Mouse (Mus musculus): Measurements from ENCODE around the gene Brd3.

The Brd3 gene

DNA sequence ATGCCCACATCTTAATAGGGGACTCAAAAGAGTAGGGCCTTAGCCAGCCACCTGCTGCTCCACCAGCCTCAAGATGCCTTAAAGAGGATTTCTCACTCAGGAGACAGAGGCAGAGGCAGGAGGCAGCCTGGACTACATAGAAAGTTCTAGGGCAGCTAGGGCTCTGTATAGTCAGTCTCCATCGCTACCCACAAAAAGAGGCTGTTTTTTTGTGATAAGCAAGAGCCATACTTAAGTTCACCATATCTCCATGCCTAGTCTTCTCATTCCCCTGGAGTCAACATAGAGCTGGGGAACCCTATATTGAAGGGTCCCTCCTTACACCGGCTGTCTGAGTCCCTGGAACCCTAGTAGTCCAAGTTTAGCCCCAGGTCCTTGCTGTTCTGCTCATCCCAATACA lies 36.9 kb downstream of the Brd3 start:
- DNase-seq (ENCODE audit: low spot score): no peak

DNA sequence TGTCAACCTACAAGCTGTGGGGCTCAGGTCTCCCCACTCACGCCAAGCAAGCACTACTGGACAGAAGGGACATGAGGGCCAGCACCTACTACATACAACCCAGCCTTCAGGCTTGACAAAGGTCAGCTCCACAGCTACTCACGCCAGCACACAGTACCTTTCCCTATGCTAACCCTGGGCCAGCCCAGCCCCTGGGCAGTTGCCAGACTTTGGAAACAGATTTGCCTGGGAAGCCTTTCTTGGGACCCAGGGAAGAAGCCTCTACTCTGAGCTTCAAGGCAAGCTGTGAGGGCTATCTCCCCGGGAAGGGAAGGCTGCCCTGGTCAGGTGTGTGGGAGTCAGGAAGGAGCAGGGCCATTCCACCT lies 37.5 kb downstream of the Brd3 start:
- no peak for DNase-seq (ENCODE audit: low spot score)

DNA sequence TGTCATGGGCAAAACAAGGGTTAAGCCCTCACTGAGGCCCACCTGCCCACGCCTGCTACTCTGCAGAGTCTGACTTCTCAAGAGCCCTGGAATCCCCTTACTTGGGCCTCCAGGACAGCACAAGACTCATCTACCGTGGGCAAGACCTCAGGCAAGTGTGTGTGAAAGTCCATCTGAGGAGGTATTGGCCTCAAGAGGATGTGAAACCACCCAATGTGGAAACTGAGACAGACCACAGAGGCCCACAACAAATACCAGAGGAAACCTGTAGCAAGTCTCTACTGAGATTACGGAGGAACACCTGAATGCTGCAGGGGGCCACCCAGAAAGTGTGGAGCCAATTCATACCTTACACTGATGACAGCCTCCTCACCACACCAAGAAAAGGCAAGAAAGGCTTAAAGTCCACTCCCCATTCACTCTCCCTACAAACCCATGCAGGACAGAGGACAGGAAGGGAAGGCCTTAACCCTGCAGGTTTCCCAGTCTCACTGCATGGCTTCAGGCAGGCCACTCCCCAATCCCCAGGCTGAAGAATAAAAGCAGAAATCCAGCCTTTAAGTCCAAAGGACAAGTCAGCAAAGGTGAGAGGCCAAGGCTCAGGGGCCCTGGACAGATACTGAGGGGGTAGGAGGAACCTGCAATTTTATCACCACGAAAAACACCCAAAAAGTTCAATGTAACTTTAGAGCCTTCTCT lies 38.0 kb downstream of the Brd3 start:
- no peak for DNase-seq (ENCODE audit: low spot score)

DNA sequence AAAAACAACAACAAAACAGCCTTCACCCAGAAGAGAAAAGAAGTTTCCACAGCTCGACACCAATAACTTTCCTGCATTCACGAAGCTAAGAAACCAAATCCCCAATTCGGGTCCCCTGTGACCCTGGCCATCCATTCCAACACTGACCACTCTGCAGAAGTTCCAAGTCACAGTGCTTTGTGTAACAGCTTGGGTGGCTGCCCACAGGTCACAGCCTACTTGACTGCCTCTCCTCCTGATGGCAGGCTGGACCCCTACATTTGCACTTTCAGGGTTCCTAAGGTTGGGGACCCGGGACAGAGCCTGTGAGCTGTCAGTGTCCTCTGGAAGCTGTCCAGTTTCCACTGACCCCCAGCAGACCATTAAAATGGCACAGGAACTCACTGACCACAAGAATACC lies 44.6 kb downstream of the Brd3 start:
- no peak for DNase-seq (ENCODE audit: low spot score)

DNA sequence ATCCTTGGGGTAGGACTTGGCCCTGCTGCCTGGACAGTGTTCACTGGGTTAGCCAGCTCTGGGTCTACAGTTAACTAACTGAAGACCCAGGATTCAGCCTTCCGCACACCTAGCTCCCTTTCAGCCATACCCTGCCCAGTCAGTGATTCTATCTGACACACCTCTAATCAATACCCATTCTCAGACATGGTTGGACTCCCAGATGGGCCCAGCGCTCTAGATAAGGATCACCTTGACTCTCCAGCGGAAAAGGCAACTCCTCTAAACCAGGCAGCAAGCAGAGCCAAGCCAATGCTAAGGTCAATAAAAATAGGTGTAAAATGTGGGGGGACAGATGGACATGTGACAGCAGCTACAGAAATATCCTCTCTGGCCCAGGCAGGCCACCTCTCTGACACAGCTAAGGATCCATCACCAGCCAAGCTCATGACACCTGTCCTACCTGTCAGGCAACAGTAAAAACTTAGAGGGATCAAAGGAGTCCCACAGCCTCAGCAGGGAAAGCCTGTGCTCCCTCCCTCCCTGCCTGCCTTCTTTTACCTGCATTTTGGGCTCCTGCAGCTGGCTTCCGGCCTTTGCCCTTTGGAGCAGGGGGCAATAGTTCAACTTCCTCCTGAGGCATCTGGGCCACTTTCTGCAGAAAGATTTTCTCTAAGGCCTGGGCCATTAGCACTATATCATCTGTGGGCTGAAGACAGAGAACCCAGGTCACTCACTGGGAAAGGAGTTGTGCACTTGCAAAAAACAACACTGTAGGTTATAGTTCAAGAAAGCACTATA lies 45.4 kb downstream of the Brd3 start:
- no peak for DNase-seq (ENCODE audit: low spot score)

DNA sequence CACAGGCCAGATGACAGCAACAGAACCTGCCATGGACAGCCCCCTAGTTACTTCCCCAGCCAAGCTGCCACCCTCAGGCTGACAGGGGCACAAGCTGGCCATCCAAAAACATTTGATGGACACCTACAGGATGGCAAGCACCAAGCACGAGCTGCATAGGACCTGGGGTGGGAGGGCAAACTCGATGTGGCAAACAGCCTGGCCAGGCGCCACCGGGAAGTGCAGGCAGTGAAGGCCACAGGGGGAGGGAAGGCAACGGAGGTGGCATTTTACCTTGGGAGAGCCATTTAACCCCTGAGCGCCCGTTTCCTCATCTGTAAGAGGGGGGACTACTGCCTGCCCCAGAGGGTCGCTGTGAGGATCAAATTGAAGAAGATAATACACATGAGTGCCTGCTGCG lies 46.8 kb downstream of the Brd3 start:
- no peak for DNase-seq (ENCODE audit: low spot score)

DNA sequence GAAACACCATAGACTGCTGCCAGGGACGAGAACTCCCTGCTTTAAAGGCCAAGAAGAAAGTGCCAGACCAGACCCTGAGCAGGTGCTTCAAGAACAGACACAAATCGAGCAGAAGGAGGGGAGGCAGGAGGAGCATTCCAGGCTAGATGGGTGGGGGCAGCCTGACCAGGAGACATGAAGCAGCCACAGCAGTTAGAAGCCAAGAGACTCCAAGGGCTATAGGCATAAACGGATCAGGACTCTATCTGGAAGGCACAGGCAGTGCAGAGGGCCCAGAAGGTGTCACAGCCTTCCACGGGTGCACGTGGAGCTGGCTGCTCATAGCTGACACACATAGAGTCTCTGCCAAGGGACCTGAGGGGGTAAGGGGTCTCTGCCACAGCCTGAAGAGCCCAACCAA lies 47.3 kb downstream of the Brd3 start:
- no peak for DNase-seq (ENCODE audit: low spot score)

DNA sequence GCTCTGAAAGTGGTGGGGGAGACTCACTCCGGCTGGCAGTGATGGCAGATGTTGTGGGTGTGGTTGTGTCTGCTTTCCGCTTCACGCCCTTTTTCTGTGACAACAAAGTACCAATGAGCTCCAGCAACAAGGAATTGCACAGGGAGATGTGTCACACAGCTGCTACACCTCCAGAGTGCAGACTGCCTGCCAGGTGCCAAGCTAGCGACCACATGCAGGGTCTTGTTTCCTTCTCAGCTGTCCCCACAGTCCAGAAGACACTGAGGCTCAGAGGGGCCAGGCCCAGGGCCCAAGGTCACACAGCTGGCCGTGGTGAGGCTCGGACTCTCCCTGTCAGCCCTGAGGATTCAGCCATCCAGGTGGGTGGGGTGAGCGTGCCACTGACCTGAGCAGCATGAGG lies 47.7 kb downstream of the Brd3 start:
- DNase-seq (ENCODE audit: low spot score): no peak

DNA sequence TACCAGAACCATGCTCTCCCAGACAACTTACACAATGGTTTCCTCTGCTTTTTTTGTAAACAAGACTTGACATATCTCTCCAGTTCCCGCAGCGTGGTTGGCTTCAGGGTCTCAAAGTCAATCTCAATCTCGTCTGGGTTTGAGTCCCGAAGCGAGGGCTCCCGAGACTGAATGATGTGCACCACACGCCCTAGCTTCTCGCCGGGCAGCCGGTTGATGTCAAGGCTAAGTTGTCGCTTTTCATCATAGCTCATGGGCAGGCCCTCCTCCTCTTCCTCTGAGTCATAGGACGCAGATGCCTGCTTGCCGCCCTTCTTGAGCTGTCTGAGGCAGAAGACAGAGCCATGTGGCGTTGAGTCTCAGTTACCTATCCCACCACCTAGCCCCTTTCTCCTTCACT lies 57.2 kb downstream of the Brd3 start:
- no peak for DNase-seq (ENCODE audit: low spot score)

DNA sequence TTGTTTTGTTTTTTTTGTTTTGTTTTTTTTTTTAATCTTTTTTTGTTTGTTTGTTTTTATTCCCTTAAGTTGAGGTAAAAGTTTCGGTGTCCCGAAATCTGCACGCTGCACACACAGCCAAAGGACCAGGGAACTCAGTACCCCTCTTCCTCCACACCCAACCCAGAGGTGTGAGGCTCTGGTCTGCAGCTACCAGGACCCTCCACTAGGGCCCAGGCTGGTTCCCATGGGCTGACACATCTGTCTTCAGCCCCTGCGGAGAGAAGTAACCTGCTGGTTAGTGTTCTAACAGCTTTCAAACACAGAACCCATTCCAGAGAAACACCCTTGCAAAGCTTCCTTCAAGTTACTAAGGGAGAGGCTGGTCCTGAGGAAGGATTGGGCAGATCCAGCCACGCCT lies 59.7 kb downstream of the Brd3 start:
- DNase-seq (ENCODE audit: low spot score): no peak

DNA sequence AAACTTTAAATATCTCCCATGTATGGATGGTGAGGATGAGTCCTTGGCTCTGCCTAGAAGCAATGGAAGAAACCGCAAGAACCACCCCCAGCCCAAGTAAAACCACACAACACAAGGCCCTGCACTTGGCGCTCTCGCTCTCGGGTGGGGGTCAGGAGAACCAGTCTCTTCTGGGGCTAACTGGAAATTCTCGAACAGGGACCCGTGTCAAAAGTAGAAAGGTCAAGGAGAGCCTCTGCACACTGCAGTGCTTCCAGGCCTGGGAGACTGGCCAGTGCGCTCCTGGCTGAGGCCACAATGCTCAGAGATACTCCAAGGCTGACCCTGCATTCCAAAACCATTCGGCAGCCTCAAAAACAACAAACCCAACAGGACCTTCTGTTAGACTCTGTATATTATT lies 60.6 kb downstream of the Brd3 start:
- DNase-seq (ENCODE audit: low spot score): no peak

DNA sequence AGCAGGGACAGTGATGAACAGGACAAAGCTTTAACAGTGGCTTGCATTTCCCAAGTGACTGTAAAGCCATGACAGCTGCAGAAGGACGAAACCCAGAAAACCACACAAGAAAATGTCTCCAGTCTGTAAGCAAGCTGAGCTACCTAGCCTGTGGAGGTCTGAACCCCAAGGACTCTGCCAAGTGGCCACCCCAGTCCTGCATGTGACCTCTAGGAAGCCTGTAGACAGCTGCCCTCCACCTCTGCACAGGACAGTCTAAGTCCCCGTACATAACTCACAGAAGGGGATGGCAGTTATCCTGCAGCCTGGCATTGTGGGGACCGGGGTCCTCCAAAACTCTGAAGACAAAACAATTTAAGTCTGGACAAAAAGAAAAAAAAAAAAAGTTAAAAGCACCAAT lies 61.6 kb downstream of the Brd3 start:
- no peak for DNase-seq (ENCODE audit: low spot score)

DNA sequence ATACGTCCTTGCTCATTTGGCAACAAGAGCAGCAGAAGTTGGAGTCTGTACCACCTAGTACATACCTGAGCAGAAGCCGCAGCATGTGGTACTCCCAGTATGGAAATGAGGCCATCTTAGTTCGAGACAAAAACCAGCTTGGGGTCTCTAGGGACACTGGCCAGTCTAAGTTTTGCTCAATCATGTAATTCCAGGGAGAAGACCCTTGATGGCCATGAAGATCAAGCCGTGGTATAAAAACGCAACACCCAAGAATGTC lies 64.1 kb downstream of the Brd3 start:
- DNase-seq (ENCODE audit: low spot score): no peak

DNA sequence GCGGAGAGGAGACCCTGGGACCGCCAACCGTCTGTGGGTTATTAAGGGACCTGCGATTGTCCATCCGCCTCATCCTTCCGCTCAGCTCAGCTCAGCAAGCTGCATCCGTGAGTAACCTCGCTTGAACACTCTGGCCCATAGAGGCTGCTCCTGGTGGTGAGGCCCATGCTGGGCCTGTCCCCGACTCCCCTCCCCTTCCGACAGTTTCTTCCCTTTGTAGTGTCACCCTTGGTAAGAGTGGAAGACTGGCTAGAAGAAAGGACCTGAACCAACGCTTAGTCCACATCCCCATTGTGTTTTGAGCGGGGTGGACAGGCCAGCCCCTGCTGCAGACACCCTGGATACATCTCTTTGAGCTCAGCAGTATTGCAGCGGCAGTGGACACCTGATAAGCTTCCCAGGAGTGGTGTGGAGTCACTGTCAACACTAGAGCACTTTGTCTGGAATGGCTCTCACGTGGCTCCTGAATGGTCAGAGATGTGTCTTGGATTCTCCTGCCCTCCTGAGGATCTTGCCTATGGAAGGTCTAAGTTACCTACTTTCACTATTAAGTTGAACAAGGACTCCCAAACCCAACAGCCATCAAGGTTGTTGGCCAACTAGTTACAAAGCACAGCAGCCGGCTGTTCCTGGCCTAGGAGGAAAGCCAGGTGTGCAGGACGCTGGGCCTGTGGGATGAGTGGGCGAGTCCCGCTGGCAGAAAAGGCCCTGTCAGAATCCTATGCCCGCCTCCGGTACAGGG lies 64.6 kb downstream of the Brd3 start:
- no peak for DNase-seq (ENCODE audit: low spot score)

DNA sequence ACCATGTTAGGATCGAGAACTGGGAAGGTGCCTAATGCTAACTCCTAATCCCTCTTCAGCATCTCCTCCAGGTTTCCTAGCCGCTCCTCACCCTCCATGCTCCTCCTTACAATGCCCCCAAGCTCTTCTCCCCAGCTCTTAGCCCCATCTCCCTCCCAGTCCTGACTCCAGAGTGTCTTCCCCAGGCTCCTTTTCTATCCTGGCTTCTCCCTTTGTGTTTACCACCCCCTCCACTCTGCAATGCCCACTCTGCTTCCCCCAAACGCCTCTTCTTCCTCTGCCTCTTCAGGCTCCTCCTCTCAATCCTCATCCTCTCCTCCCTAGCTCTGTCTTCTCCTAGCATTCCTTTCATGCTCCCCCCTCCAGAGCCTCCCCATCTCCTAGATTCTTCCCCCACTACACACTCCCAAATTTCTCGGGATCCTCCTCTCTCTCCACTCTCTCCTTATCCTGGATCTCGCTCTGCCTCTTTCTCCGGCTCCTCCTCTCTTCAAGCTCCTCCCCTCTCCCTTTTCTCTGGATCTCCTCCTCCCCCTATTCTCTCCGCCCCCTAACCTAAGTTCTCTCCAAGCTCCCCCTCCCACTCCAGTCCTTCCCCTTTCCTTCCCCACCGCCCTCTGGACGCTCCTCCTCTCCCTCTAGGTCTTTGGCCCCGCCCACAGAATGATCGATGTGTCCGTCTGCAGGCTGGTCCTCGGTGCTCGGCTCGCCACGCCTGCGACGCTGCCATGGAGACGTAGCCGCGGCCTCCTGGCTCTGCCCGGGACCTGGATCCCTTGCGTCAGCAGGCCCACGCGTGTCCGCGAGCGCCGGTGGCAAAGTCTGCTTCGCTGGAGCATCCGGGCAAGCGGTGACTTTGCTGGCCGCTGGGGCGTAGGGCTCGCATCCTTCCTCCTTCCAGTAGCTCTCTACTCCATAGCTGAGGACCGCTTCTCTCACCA lies 65.4 kb downstream of the Brd3 start, which contains the start of gene Brd3os:
TSS of gene Brd3os (plus strand) at position 558 of the 941 bp plus-strand sequence.
- peak; percentile 93 for DNase-seq (ENCODE audit: low spot score)

DNA sequence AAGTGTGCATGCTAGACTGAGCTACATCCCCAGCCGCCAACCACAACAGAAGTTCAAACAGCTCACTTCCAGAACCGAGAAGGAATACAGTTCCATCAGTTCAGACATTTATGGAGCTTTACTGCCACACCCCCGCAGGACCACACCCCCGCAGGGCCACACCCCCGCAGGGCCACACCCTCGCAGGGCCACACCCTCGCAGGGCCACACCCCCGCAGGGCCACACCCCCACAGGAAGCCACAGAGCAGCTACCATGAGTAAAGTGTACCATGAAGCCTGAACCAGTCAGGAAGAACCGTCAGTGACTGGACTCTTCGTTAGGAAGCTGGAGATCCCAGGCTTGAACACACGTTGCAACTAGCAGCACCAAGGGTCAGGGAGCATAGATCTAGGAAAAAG lies 69.2 kb downstream of the Brd3 start:
- no peak for DNase-seq (ENCODE audit: low spot score)

DNA sequence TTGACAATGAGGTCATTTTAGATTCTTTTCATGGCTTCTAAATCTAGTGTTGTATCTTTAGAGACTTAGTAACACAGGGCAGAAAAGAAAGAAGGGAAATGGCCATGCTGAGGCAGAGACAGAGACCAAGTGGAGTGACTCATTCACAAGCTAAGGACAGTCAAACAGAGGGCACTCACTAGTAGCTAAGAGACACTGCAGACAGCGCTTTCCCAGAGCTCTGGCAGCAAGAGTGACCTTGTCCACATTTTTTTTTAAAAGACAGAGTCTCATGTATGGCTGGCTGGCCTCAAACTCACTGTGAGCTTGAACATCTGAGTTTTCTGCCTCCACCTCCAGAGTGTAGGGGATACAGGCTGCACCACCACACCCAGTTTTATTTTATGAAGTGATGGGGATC lies 69.6 kb downstream of the Brd3 start:
- no peak for DNase-seq (ENCODE audit: low spot score)

DNA sequence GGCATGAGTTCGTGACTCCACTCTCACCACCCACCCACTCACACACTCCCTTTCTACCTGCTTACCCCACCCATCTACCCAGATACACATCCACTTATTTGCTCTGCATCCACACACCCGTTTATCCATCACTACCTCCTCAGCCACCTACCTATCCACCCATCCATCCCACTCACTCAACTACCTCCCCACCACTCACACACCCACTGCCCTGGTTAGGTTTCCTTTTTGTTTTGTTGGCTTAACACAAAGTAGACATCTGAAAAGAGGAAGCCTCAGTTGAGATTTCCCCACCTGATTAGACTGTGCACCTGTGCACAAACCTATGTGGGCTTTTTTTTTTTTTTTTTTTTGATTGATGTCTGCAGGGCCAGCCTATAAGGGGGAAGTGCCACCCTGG lies 74.9 kb downstream of the Brd3 start:
- DNase-seq (ENCODE audit: low spot score): no peak

DNA sequence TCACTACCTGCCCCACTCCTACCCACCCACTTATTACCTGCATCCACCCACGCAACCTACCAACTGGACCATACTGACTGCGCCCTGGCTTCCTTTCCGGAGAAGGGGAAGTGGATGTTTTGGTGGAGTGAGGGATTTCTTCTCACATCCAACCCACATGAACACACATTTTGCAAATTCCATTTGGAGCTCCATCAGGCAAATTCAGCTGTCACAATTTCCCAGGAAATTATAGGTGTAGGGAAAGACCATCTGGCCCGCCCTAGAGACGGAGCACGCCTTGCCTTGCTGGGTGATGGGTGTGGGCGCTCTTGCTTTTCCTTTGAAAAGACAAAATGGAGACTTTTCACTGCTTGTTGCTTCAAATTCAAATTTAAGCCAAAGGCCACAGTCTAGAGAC lies 76.8 kb downstream of the Brd3 start:
- peak; percentile 48 for DNase-seq (ENCODE audit: low spot score)

DNA sequence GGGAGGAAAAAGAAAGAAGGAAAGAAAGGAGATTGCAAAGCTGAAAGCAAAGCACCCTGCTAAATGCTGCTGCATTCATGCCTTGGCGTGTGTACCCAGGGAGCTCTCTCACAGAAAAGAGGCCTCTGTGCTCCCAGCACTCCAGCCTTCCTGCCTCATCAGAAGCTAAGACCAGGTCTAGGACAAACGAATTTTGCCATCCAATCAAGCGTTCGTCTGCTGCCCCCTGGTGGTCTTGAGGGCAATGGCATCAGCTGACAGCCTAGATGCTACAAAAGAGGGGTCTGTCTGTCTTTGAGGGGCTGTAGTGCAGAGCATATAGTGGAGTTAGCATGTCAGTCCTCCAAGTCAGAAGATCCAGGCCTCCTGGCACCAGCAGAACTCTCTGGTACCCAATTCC lies 79.4 kb downstream of the Brd3 start:
- peak; percentile 76 for DNase-seq (ENCODE audit: low spot score)

DNA sequence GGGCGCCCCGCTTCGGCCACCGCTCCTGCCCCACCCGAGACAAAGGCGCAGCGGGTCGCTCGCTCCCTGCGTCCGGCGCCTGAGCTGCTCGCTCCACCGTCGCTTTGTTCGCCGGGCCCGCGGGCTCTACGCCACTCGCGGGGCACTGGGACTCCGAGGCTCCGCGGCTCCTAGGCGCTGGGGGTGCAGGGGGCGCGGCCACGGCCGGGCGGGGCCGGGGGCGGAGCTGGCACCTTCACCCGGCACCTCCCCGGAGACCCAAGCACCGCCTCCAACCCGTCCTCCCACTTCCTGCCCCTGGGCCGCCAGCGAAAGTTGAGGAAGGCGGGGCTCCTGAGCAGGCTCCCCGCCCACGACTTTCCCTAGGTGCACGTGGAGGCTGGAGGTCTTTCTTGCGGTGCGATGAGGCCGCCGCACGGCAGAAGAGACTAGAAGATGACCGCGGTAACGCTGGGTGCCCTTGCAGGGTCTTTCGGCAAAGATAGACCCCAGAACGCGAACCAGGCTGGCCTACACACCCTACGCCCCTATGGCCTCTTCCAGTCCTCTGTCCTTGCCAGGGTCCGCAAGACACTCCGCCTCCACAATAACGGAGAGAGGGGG lies 80.5 kb downstream of the Brd3 start, which contains the start of gene Vav2:
TSS of gene Vav2 (minus strand) at position 179 of the 603 bp plus-strand sequence.
- DNase-seq (ENCODE audit: low spot score): peak; percentile 77

DNA sequence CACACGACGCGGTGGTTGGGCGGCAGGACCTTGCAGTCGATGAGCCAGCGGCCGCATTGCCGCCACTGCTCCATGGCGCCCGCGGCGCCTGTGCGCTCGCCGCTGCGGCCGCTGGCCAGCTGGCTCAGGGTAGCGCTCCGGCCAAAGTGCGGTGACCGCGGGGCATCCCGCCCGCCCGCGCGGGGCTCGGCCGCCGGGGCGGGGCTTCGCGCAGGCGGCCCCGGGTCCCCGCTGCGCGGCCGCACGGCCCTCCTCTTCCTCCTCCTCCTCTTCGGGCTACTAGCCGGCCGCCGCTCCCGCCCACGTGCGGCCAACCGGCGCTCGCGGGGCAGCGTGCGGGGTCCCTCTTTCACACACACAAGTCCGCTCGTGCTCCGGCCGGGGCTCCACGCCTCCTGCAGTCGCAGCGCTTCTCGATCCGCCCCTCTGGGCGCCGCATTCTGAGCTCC lies 81.0 kb downstream of the Brd3 start:
- no peak for DNase-seq (ENCODE audit: low spot score)
